ENCODE assay signal across 9 mouse cellular contexts in the genomic region with DNA sequence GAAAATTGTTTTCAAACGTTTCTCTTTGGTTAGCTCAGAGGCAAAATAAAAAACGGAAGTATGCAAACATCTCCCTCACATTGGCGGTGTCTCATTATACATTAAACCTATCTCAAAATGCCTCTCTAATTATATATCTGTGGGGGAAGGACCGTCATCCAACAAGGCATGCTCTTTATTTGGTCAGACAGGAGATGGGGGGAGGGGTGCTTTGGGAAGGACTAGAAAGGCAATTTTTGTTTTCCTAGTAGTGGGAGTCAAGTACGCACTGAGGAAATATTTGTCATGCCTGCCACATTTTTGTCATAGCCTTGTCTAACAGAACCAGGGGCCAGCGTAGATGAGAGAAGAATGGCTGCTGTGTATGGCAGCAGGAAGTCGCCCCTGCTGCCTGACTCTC. TPM values are rescaled to one million over a fixed set of nuclear protein-coding genes. Genes with fewer than 3 reads are reported as not detected.
A peak's percentile ranks its signal among the peaks of the same experiment; 100 is the strongest.
DNase-seq lines count a peak whose midpoint lies in the region; ATAC-seq lines count a peak whose summit lies in the region.
"Had no signal": no experiment of that assay in that cellular context is flagged by ENCODE, and none has a peak within 500 bp of the region (broad histone marks: within the 10 kb centered on the region; RNA-seq: fewer than 3 reads in every experiment).

Gene Filip1, minus strand, starts transcription at position 101 of the 400 bp plus-strand sequence.

- H3K9me3 ChIP-seq in embryonic facial prominence, embryonic 12.5 days, result peaks cover 3% of the 10 kb centered on the region; the same call in 1 of the 2 replicates
- no peaks in the 10 kb centered on the region for H3K9me3 ChIP-seq in heart, embryonic 15.5 days (replicated peaks)

- peak within 1 kb of the TSS; percentile 69; the same call in 1 of the 2 replicates for H3K27ac ChIP-seq in embryonic facial prominence, embryonic 12.5 days
- H3K27ac ChIP-seq in heart, embryonic 15.5 days, result no peak within 1 kb of the TSS

- 0 out of 2 replicates have a peak within 1 kb of the TSS, but pooled peaks have one; percentile 15 for H3K4me2 ChIP-seq in embryonic facial prominence, embryonic 12.5 days (replicated peaks)
- no peak within 1 kb of the TSS for H3K4me2 ChIP-seq in heart, embryonic 15.5 days

- no peak within 1 kb of the TSS for H3K4me3 ChIP-seq in embryonic facial prominence, embryonic 12.5 days
- no peak within 1 kb of the TSS for H3K4me3 ChIP-seq in heart, embryonic 15.5 days

- peaks cover 9% of the 10 kb centered on the region for H3K4me1 ChIP-seq in embryonic facial prominence, embryonic 12.5 days
- no peaks in the 10 kb centered on the region for H3K4me1 ChIP-seq in heart, embryonic 15.5 days (replicated peaks)

- ATAC-seq in embryonic facial prominence, embryonic 12.5 days (ENCODE audit: insufficient number of reproducible peaks, insufficient read depth, low FRiP score, low TSS enrichment), result no peak
- no peak for ATAC-seq in heart, embryonic 15.5 days (replicated peaks; ENCODE audit: insufficient number of reproducible peaks, insufficient read depth, low FRiP score, low read depth)

- WGBS in embryonic facial prominence, embryonic 12.5 days, result 41% methylated on average over 7 of the region's 7 CpGs
- 46% methylated on average over 7 of the region's 7 CpGs for WGBS in heart, embryonic 15.5 days

- no peaks in the 10 kb centered on the region for H3K27me3 ChIP-seq in embryonic facial prominence, embryonic 12.5 days
- H3K27me3 ChIP-seq in heart, embryonic 15.5 days, result no peaks in the 10 kb centered on the region

- H3K9ac ChIP-seq in embryonic facial prominence, embryonic 12.5 days, result no peak within 1 kb of the TSS
- no peak within 1 kb of the TSS for H3K9ac ChIP-seq in heart, embryonic 15.5 days

- H3K36me3 ChIP-seq in embryonic facial prominence, embryonic 12.5 days, result no peaks in the 10 kb centered on the region
- no peaks in the 10 kb centered on the region for H3K36me3 ChIP-seq in heart, embryonic 15.5 days

- DNase-seq in kidney, postnatal 14 days, result peak; percentile 6
- DNase-seq in kidney, adult 8-10 months, result no peak
- DNase-seq in adrenal gland, adult 2 months, result no peak
- no peak for DNase-seq in cerebellum, adult 9-10 months
- DNase-seq in adipocyte (ENCODE audit: low spot score), result no peak
- DNase-seq in thymus, postnatal 10 days (ENCODE audit: low spot score in 2 of 2), result no peak
- DNase-seq: kidney, adult 18-20 months had no signal

RNA-seq across cellular contexts. Expression of gene Filip1, which starts in this region (rescaled TPM):
- 10 to 100 TPM; 51.8 to 75.4 TPM for total RNA-seq in adrenal gland, adult 2 months (2021)
- polyA plus RNA-seq in adrenal gland, adult 2 months (2012; rRNA removed), result 4.5 and 7.9 TPM in 2 replicates
- polyA plus RNA-seq in embryonic facial prominence, embryonic 12.5 days (2016; fragmentation: Nextera tagmentation; extraction: Ambion mirVana), result 2.3 and 4.3 TPM in 2 replicates
- polyA plus RNA-seq in heart, embryonic 15.5 days (2015; fragmentation: Nextera tagmentation; extraction: Ambion mirVana), result 28.2 and 36.6 TPM in 2 replicates
